Mouse (Mus musculus) kidney, adult 2 months (tissue): ENCODE results near the gene Erc2. TPM values are rescaled to one million over a fixed set of nuclear protein-coding genes. Genes with fewer than 3 reads are reported as not detected.

Source experiments
- DNase-seq: peaks from one replicate; pipeline ENCODE4 v3.0.0; 2021
- H3K27ac ChIP-seq: fragments of 200-500 bp; 2 replicates; pipeline ENCODE4 v1.5.1; 2012; ENCODE audit warnings: low read depth, low read length, control low read depth, inconsistent platforms; ENCODE audit not compliant: insufficient read depth
- H3K27me3 ChIP-seq: fragments of 200-500 bp; replicated peaks from 2 replicates; pipeline ENCODE4 v1.6.1; 2012; ENCODE audit warnings: mild to moderate bottlenecking, moderate library complexity, low read length, inconsistent platforms; ENCODE audit not compliant: control insufficient read depth, insufficient read depth
- H3K36me3 ChIP-seq: fragments of 200-500 bp; 2 replicates; pipeline ENCODE4 v1.6.1; 2012; ENCODE audit warnings: mild to moderate bottlenecking, moderate library complexity, low read length, inconsistent platforms; ENCODE audit not compliant: control insufficient read depth, insufficient read depth
- H3K4me1 ChIP-seq: fragments of 200-500 bp; 2 replicates; pipeline ENCODE4 v1.6.1; 2011; ENCODE audit warnings: low read length; ENCODE audit not compliant: control insufficient read depth, insufficient read depth
- H3K4me3 ChIP-seq: fragments of 200-500 bp; 2 replicates; pipeline ENCODE4 v1.5.1; 2011; ENCODE audit warnings: mild to moderate bottlenecking, low read depth, low read length, control low read depth; ENCODE audit not compliant: insufficient read depth
- CTCF ChIP-seq: fragments of 200-500 bp; conservative IDR thresholded peaks from 2 replicates; pipeline ENCODE4 v1.5.1; 2011; ENCODE audit warnings: low read depth, mild to moderate bottlenecking, control low read depth, low read length, moderate library complexity, mixed read lengths; ENCODE audit not compliant: insufficient read depth, insufficient read length
- POLR2A ChIP-seq: fragments of 200-500 bp; IDR thresholded peaks from one replicate; pipeline ENCODE4 v1.6.1; 2011; ENCODE audit warnings: low read depth, low read length, control low read depth
- WGBS: fragments of 180-500 bp; shearing (Covaris S2); methylation state at CpG from one replicate; pipeline ENCODE4 v1.1.7; 2018; 5-methylcytosine and 5-hydroxymethylcytosine counted together
- polyA plus RNA-seq: library from polyadenylated mRNA; depleted of rRNA; stranded (reverse); fragments of >200 nt; gene quantifications from 2 replicates; pipeline ENCODE4 v1.2.3, GENCODE M21; 2012

Gene Erc2
- polyA plus RNA-seq, 1 experiment, result 6.9 TPM

GRCm38 (mm10) chr14:27887488-27887887 lies 265.3 kb downstream of the Erc2 start:
- H3K4me1 ChIP-seq, result no peaks in the 10 kb centered on the region
- DNase-seq, result no peak
- H3K27ac ChIP-seq, result no peak overlapping the region
- TF ChIP-seq POLR2A (no peak), CTCF (no peak)
- no peak overlapping the region for H3K4me3 ChIP-seq
- H3K27me3 ChIP-seq, result no peaks in the 10 kb centered on the region
- no peaks in the 10 kb centered on the region for H3K36me3 ChIP-seq
- WGBS, result 91% methylated on average over 5 of the region's 5 CpGs

- Histone ChIP-seq H3K36me3 (no peaks in the 10 kb centered on the region), H3K27ac (no peak overlapping the region), H3K4me3 (no peak overlapping the region), H3K27me3 (no peaks in the 10 kb centered on the region), H3K4me1 (no peaks in the 10 kb centered on the region)
- DNase-seq, result no peak
- TF ChIP-seq CTCF (no peak), POLR2A (no peak)
- 59% methylated on average over 2 of the region's 2 CpGs for WGBS
These were observed 267.4 kb downstream of the Erc2 start for GRCm38 (mm10) chr14:27889650-27890049.

- Histone ChIP-seq H3K4me3 (no peak overlapping the region), H3K27me3 (no peaks in the 10 kb centered on the region), H3K27ac (no peak overlapping the region), H3K4me1 (no peaks in the 10 kb centered on the region), H3K36me3 (no peaks in the 10 kb centered on the region)
- no peak for DNase-seq
- 92% methylated on average over 2 of the region's 2 CpGs for WGBS
- TF ChIP-seq CTCF (no peak), POLR2A (no peak)
These were observed 270.2 kb downstream of the Erc2 start for GRCm38 (mm10) chr14:27892416-27892815.

GRCm38 (mm10) chr14:27901772-27902171 lies 279.5 kb downstream of the Erc2 start:
- Histone ChIP-seq H3K27me3 (no peaks in the 10 kb centered on the region), H3K36me3 (no peaks in the 10 kb centered on the region), H3K27ac (no peak overlapping the region), H3K4me3 (no peak overlapping the region), H3K4me1 (no peaks in the 10 kb centered on the region)
- no peak for TF ChIP-seq CTCF
- TF ChIP-seq POLR2A, result no peak
- DNase-seq, result no peak
- 79% methylated on average over 5 of the region's 5 CpGs for WGBS

GRCm38 (mm10) chr14:27921656-27922373 lies 299.6 kb downstream of the Erc2 start:
- WGBS, result 83% methylated on average over 5 of the region's 5 CpGs
- DNase-seq, result no peak

GRCm38 (mm10) chr14:27927369-27927768 lies 305.1 kb downstream of the Erc2 start:
- WGBS, result 81% methylated on average over 3 of the region's 3 CpGs
- TF ChIP-seq CTCF, result no peak
- TF ChIP-seq POLR2A, result no peak
- H3K27ac ChIP-seq, result no peak overlapping the region
- H3K4me3 ChIP-seq, result no peak overlapping the region
- H3K4me1 ChIP-seq, result no peaks in the 10 kb centered on the region
- DNase-seq, result no peak
- H3K27me3 ChIP-seq, result no peaks in the 10 kb centered on the region
- no peaks in the 10 kb centered on the region for H3K36me3 ChIP-seq

More at GRCm38 (mm10) chr14:27921656-27922373, 299.6 kb downstream of the Erc2 start:
- Histone ChIP-seq H3K27ac (no peak overlapping the region), H3K27me3 (no peaks in the 10 kb centered on the region), H3K4me1 (no peaks in the 10 kb centered on the region), H3K4me3 (no peak overlapping the region), H3K36me3 (no peaks in the 10 kb centered on the region)
- no peak for TF ChIP-seq CTCF

GRCm38 (mm10) chr14:27933533-27933932 lies 311.3 kb downstream of the Erc2 start:
- no peaks in the 10 kb centered on the region for H3K27me3 ChIP-seq
- WGBS, result 53% methylated on average over 1 of the region's 1 CpGs
- H3K4me3 ChIP-seq, result no peak overlapping the region
- H3K36me3 ChIP-seq, result no peaks in the 10 kb centered on the region
- H3K27ac ChIP-seq, result no peak overlapping the region
- TF ChIP-seq POLR2A, result no peak
- TF ChIP-seq CTCF, result no peak
- peak; percentile 4 for DNase-seq
- no peaks in the 10 kb centered on the region for H3K4me1 ChIP-seq
